Mouse (Mus musculus) adrenal gland, postnatal 14 days (tissue): ENCODE data around the gene Eif4a3. TPM values are rescaled to one million over a fixed set of nuclear protein-coding genes. Genes with fewer than 3 reads are reported as not detected.
A peak's percentile ranks its signal among the peaks of the same experiment; 100 is the strongest.

ENCODE experiments used
- DNase-seq: peaks from one replicate; pipeline ENCODE4 v3.0.0; 2021; ENCODE audit warnings: mixed read lengths
- long read RNA-seq, 2 experiments: library from polyadenylated mRNA; stranded (forward); transcript quantifications; one replicate each; pipeline ENCODE4 v2.0.0; 2021
- total RNA-seq: library from RNA; stranded (reverse); gene quantifications from 2 replicates; pipeline ENCODE4 v1.2.3, GENCODE M21; 2021

The Eif4a3 gene
- 129 and 132 TPM in 2 replicates for total RNA-seq
- long read RNA-seq, experiment 1, transcript Eif4a3-201 (12 exons, 1,509 nt) = major isoform, 303 of 354 reads
- long read RNA-seq, experiment 1, partial matches to known transcripts = 42 of 354 reads
- long read RNA-seq, experiment 1, other reads (novel, unspliced or antisense) = 9 of 354 reads
- long read RNA-seq, experiment 2, transcript Eif4a3-201 (12 exons, 1,509 nt) = major isoform, 230 of 264 reads
- long read RNA-seq, experiment 2, partial matches to known transcripts = 29 of 264 reads
- long read RNA-seq, experiment 2, other reads (novel, unspliced or antisense) = 4 of 264 reads

- DNase-seq = peak; percentile 97
These were observed at the start of gene Eif4a3 for GRCm38 (mm10) chr11:119299391-119300245. Gene Eif4a3 (minus strand): TSS chr11:119300089.

DNA sequence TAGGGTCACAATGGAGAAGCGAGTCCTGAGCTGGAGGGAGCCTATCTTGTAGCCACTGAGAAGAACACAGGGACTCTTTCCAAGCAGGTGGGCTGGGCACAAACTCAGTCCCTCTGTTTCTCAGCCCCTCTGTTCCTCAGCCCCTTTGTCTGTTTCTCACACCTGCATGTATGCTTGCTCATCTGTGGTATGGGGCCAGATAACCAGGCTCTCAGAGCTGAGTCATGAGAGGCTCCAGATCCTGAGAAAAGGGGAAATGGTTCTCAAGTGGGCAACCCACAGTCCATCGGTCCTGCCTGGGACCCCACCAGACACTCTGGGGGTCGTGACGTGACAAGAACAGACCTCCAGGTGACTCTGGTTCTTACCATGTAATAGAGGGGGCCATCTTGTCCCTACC lies 47.2 kb upstream of the Eif4a3 start:
- DNase-seq = no peak

GRCm38 (mm10) chr11:119344865-119345264 lies 45.0 kb upstream of the Eif4a3 start:
- DNase-seq = no peak

DNA sequence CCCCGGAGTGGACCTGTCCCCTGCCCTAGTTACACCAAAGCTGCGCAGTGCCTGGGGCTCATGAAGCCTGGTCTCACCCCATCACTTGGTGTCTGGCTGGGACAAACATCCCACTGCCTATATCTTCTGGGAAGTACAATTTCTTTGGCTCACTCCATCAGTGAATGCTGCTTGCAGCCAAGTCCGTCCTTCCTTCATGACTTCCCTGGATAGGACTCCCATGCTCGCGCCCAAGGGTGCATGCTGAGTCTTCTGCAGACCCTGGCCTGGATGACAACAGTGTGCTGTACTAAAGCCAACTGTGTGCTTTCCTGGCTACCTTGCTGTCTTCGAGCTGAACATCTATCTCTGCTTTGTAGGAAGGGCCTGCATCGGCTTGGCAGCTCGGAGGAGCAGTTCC lies 44.3 kb upstream of the Eif4a3 start:
- DNase-seq = no peak

- peak; percentile 80 for DNase-seq
These were observed 39.7 kb upstream of the Eif4a3 start for GRCm38 (mm10) chr11:119339637-119340036.

- peak; percentile 48 for DNase-seq
These were observed 39.3 kb upstream of the Eif4a3 start for GRCm38 (mm10) chr11:119339179-119339578.

DNA sequence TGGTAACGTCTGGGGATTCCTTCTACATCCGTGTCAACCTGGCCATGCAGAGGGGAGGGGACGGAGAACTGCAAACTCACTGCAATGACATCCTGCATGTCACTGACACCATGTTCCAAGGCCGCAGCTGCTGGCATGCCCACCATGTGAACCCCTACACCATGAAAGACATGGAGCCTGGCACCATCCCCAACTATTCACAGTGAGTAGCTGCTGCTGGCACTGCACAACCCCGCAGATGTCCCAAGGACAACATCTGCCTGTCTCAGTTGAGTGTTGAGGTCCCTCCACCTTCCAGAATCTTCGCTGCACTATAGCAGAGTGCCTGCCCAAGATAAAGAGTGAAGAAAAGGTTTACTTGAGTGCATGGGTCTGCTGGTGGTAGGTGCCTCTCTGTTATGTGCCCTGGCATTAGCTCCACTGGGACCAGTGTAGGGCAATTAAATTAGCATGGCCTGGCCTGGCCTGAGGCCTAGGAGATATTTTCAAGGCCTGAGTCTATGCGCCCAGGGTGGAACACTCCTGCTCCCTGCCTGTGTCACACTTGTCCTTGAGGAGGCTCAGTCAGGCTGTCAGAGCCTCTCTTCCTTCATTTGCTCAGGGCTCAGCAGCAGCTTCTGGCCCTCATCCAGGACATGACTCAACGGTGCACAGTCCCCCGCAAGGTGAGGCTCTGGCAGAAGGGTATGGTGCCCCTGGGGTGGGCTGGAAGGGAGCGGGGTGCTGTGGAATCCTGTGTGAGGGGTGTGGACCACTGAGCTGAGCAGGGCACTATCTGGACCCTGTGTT lies 38.6 kb upstream of the Eif4a3 start:
- DNase-seq = peak; percentile 89

DNA sequence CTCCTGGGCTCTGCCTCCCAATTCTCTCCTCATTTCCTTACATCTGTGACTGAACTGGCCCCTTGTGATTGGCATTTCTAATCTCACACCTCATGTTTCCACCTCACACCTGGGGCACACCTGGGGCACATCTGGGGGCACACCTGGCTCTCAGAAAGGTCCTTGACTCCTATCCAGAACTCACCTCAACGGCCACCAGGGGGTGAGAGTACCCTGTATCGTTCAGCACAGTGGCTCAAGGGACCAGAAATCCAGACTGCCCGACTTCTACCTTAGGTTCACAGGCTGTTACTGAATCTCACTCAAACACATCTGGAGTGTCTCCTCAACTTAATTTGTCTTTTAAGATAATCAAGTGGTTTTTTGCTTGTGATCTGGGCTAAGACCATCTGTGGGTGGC lies 32.1 kb upstream of the Eif4a3 start:
- no peak for DNase-seq

DNA sequence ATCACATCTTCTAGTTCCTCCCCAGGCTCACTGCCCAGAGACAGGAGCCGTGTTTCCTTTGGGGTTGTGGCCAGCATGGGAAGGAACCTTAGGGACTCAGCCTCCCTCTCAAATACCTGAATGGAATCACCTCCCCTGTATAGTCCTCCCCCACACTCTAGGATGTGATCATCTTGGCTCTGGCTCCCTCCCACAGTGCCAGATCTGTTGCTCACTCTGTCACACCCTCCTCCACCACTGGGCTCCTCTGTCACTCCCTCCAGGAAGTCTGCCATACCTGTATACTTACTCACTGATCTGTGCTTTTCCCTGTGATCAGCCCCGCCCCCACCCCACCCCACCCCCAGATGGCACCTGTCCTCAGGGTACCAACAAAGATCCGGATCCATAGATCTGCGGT lies 30.7 kb upstream of the Eif4a3 start:
- no peak for DNase-seq

GRCm38 (mm10) chr11:119325068-119325467 lies 25.2 kb upstream of the Eif4a3 start:
- DNase-seq = no peak

DNA sequence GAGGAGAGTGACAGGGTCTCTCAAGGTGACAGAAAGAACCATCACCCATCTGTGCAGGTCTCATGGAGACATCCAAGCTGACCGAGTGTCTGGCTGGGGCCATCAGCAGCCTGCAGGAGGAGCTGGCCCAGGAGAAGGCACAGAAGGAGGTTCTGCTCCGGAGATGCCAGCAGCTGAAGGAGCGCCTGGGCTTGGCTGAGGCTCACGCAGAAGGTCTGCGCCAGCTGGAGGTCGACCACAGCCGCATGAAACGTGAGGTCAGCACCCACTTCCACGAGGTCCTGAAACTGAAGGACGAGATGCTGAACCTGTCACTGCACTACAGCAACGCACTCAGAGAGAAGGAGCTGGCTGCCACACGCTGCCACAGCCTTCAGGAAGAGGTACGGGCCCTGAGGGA lies 22.6 kb upstream of the Eif4a3 start:
- no peak for DNase-seq

DNA sequence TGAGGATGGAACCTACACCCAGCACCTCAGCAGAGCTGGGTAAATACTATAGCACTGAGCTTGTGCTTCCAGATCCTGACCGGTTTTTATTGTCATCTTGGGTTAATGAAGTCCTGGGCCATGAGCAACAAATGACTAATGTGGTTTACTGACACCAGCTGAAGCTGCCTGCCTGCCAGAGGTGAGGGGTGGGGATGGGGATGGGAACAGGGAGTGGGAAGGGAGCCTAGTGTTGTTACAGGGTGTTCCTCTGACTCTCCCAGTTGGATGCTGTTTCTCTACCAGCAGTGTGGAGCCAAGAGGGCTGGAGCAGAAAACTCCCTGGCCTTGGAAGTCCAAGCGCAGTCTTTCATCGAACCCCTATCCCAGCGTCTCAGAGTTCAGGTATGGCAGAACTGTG lies 16.8 kb upstream of the Eif4a3 start:
- DNase-seq = no peak

DNA sequence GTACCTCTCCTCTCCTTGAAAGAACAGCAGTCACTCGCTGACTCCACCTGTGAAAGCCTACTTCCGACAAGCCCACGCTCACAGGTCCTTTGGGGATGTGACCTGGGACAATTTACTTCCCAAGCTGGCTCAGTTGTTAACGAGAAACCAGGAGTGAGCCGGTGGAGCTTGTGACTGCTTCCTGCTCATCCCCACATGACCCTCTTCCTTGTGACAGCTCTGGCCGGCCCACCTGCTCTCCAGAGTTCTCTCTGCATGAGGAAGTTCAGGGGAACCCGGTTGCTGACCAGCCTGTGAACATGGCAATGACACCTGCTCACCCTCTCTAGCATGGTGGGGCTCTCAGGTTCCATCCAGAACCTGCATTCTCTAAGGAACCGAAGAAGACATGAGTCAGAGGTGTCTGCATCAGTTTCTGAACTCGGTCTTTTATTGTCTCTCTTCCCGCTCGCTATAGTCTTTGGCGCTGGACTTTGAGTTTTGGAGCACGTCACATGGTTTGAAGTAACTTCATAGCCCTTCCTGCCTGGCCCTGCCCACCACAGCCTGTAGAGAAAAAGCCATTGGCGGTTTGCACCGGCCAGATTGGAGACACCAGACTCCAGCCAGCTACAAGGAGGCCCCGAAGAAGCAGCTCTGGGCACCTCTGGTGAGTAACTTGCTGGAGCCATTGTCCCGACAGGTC lies 14.5 kb upstream of the Eif4a3 start:
- no peak for DNase-seq

DNA sequence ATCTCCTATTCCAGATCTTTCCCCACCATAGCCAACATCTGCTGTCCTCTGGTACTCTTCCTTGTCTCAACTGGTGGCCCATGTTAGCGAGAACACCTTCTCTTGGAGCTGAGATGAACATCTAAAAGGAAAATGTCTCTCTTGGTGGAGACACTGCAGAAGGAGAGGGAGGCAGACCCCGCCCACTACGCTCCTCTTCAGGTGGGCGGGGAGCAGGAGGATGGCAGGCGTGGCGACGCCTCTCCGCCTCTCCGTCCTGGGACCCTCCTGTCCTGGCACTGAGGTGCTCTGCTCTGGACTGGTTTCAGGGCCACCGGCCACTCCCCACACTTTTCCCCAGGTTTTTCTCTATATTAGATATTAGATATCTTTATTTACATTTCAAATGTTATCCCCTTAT lies 10.7 kb upstream of the Eif4a3 start:
- DNase-seq = no peak

- no peak for DNase-seq
These were observed 8.0 kb upstream of the Eif4a3 start for GRCm38 (mm10) chr11:119307916-119308315.

DNA sequence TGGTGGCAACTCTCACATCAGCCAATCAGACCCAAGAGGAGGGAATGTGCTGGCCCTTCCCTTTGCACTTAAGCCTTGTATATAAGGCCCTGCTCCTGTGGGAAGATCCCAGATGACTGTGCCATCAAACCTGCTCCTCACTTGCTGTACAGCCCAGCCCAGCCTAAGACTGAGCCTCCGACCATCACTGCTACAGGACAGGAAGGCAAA lies 7.7 kb upstream of the Eif4a3 start, which contains the start of gene Card14:
Gene Card14, plus strand, starts transcription at position 111 of the 210 bp plus-strand sequence.
- DNase-seq = no peak

- DNase-seq = no peak
These were observed 7.1 kb upstream of the Eif4a3 start for GRCm38 (mm10) chr11:119306762-119307657.

GRCm38 (mm10) chr11:119304904-119305712 lies 5.2 kb upstream of the Eif4a3 start:
- DNase-seq = peak; percentile 71

- no peak for DNase-seq
These were observed 1.1 kb upstream of the Eif4a3 start for GRCm38 (mm10) chr11:119300986-119301385.

DNA sequence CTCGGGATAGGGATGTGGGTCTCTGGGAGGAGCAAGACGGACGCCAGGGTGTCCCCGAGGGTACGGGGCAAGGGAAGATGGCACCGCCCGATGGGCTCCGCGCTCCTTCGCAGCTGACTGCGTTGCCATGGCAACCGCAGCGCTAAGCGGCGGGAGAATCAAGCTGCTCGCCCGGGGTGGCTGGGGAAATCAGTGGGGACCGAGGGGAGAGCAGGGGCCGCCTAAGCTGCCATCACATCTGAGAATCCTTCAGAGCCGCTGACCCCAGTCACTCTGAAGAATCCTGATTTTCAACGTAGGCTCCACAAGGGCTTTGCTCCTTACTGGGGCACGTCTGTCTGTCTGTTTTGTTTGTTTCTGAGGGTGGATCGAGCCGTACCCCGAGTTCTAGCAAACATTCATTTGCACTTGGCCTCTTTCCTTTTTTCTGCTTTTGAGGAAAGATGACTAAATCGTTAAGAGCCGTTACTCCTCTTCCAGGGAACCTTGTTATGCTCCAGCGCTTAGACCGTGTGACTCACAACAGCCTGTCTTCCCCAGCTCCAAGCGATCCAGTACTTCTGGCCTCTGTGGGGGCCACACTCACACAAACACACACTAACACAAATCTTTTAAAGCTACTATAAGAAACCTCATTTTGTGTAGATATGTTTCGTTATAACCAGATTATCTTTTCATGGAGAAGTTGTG lies 502 bp upstream of the Eif4a3 start:
- peak; percentile 46 for DNase-seq
